Mouse (Mus musculus) liver, adult 2 months (tissue): ENCODE measurements around the gene Plcb3. TPM values are rescaled to one million over a fixed set of nuclear protein-coding genes. Genes with fewer than 3 reads are reported as not detected.

Experiments used
- DNase-seq: peaks from one replicate; pipeline ENCODE4 v3.0.0-alpha.2; 2011; ENCODE audit warnings: low read depth, low spot score; ENCODE audit errors: extremely low read depth
- H3K27ac ChIP-seq: fragments of 200-500 bp; replicated peaks from 2 replicates; pipeline ENCODE4 v1.5.1; 2012; ENCODE audit warnings: low read depth, mild to moderate bottlenecking, control low read depth, inconsistent platforms, low read length; ENCODE audit not compliant: insufficient read depth
- H3K27me3 ChIP-seq: fragments of 200-500 bp; 2 replicates; pipeline ENCODE4 v1.6.1; 2012; ENCODE audit warnings: mild to moderate bottlenecking, moderate library complexity, low read length, inconsistent platforms; ENCODE audit not compliant: control insufficient read depth, insufficient read depth
- H3K36me3 ChIP-seq: fragments of 200-500 bp; 2 replicates; pipeline ENCODE4 v1.6.1; 2012; ENCODE audit warnings: low read length, inconsistent platforms; ENCODE audit not compliant: control insufficient read depth, insufficient read depth
- H3K4me1 ChIP-seq: fragments of 200-500 bp; 2 replicates; pipeline ENCODE4 v1.6.1; 2011; ENCODE audit warnings: low read length; ENCODE audit not compliant: control insufficient read depth, insufficient read depth
- H3K4me3 ChIP-seq: fragments of 200-500 bp; 2 replicates; pipeline ENCODE4 v1.5.1; 2011; ENCODE audit warnings: low read depth, mild to moderate bottlenecking, control low read depth, low read length, moderate library complexity; ENCODE audit not compliant: insufficient read depth
- H3K79me2 ChIP-seq: fragments of 200-500 bp; 2 replicates; pipeline ENCODE4 v1.6.1; 2012; ENCODE audit warnings: inconsistent platforms, mild to moderate bottlenecking, low read length, moderate library complexity; ENCODE audit not compliant: control insufficient read depth, insufficient read depth
- H3K9ac ChIP-seq: fragments of 200-500 bp; 2 replicates; pipeline ENCODE4 v1.6.1; 2012; ENCODE audit warnings: low read depth, mild to moderate bottlenecking, control low read depth, inconsistent platforms, low read length
- CTCF ChIP-seq: fragments of 200-500 bp; IDR thresholded peaks from 2 replicates; pipeline ENCODE4 v1.5.1; 2011; ENCODE audit warnings: low read depth, low read length, control low read depth
- POLR2A ChIP-seq: fragments of 200-500 bp; IDR thresholded peaks from 2 replicates; pipeline ENCODE4 v1.6.1; 2011; ENCODE audit warnings: low read length, control low read depth; ENCODE audit not compliant: insufficient read depth; ENCODE audit errors: extremely low read depth
- WGBS: fragments of 180-500 bp; shearing (Covaris S2); methylation state at CpG from one replicate; pipeline ENCODE4 v1.1.7; 2018; 5-methylcytosine and 5-hydroxymethylcytosine counted together
- polyA plus RNA-seq: library from polyadenylated mRNA; depleted of rRNA; stranded (reverse); fragments of >200 nt; gene quantifications from 2 replicates; pipeline ENCODE4 v1.2.3, GENCODE M21; 2012
- total RNA-seq: library from RNA; depleted of rRNA; stranded (reverse); fragments of >200 nt; gene quantifications from 2 replicates; pipeline ENCODE4 v1.2.3, GENCODE M21; 2014

Plcb3 gene
- total and polyA plus RNA-seq, 2 experiments = 5.9 to 27.6 TPM

DNA sequence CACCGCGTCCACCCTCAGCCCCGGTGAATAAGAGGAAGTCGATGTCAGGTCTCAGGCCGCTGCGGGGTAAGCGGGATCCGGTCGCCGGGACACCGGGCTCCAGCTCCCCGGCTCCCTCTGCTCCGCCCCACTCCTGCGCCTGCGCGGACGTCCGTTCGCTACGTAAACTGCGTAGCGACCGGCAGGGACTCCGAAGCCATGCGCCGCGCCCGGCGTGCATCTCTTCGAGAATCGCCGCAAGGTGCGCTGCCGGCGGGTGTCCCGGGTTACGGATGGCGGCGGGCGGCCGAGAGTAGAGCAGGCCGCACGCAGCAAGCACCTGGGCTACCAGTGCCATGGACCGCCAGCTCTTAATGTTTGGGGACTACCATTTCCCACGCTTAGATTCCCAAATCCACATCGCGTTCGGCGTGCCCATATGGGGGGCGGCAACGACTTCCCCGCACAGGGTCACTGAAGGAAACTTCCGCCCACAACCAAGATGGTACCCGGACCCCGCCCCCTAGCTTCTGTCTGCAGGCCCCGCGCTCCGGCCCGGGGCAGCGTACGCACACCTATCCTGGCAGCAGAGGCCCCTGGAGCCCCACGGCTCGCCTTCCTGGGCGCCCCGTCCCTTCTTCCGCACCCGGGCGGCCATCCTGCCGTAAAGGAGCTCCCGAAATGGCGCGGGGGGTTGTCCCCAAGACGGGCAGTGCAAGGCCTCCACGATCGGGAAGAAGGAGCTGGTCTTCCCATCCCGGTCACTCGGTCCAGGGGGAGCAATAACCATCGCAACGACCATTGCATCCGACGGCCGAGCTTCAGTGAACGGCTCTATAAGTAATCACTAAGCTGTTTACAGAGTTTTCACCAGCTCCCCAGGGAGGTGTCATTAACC, 34.7 kb downstream of the Plcb3 start, which contains the start of gene Bad:
Gene Bad (plus strand): TSS at position 490 of the 877 bp plus-strand sequence.
- Histone ChIP-seq H3K36me3 (no peaks in the 10 kb centered on the region), H3K79me2 (peaks cover 8% of the 10 kb centered on the region), H3K4me1 (peaks cover 23% of the 10 kb centered on the region), H3K27ac (peak within 1 kb of the TSS; percentile 88), H3K27me3 (no peaks in the 10 kb centered on the region), H3K4me3 (peak within 1 kb of the TSS; percentile 85), H3K9ac (peak within 1 kb of the TSS; percentile 91)
- WGBS = under 1% methylated on average over 83 of the region's 83 CpGs
- TF ChIP-seq POLR2A (peak; percentile 34; the same call in 1 of the 2 replicates), CTCF (peak; percentile 2; the same call in 1 of the 2 replicates)
- DNase-seq = peak; percentile 75

DNA sequence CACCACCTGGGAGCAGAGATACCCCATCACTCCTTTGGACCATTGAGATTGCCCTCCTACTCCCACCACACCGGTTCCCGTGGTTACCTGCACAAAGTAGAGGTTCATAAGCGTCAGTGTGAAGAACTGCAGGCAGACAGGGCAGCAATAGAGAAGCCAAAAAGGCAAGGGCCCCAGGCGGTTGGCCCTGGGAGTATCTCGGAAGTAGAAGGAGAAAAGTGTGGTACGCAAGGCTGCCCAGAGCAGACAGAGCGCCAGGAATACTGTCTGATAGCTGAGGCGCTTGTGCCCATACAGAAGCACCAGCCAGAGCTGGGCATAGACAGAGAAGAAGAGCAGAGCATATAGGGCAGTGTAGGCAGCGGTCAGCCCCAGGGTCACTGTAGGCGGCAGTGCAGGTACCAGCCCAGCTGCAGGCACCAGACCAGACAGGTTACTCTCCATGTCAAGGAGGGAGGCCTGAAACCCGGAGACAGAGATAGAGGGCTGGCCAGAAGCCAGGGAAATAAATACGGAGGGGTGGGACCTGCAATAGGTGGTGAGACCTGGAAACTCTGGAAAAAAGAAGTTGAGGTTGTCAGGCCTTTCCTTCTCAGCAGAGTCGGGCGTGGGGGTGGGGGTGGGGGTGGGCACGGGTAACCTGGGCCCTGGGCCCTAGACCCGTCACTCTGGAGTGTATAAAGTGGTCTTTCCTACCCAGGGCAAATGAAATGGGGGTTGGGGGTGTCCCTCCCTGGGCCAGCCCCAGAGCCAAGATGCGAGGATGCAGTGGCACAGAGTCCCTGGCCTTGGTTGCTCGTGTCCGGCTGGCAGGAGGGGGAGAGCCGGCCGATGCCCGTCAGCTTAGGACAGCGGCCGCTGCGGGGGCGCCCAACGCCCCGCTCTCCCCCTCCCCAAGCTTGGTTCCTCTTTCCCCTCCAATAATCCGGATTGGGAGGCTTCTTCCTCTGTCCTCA, 35.6 kb downstream of the Plcb3 start:
- no peaks in the 10 kb centered on the region for H3K27me3 ChIP-seq
- peak overlapping the region; percentile 91 for H3K9ac ChIP-seq
- TF ChIP-seq POLR2A (no peak), CTCF (no peak)
- no peaks in the 10 kb centered on the region for H3K36me3 ChIP-seq
- peaks cover 8% of the 10 kb centered on the region for H3K79me2 ChIP-seq
- peak overlapping the region; percentile 85 for H3K4me3 ChIP-seq
- no peak for DNase-seq
- 25% methylated on average over 29 of the region's 29 CpGs for WGBS
- peak overlapping the region; percentile 68 for H3K27ac ChIP-seq
- peaks cover 23% of the 10 kb centered on the region for H3K4me1 ChIP-seq

DNA sequence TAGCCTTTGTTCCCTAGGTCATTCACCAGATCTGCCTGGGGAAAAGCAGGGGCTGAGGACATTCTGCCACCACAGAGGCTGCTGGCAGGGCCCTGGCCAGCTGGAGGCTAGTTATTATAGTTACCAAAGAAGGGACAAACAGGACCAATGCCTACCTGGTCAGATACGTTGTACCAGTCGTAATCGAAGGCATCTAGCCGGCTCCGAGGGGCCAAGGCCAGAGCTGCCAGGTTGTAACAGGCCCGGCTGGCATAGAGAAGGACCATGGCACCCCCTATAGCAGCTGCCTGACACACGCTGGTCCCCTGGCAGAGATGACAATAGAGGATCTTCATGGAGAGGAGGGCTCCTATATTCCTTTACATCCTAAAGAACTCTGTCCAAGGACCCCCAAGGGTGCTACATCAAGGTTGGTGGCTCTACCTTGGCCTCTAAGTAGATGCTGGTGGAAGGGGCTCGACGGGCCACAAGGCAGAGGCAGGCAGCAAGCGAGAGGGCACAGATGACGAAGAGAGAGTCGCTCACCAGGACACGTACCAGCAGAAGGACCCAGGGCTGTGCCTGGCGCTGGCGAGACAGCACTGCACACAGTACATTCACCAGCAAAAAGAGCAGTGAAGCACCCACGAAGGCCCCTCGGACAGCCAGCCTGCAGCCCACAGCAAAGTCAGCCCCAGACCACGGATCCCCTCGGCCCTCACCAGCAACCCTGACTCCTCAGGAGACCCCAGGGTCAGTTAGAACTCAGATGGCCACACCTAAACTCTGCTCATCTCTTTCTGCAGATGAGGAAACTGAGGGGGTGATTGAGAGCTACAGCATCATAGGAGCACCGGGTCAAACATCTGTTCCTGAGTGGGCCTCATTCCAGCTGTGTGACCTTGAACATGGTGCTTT, 36.9 kb downstream of the Plcb3 start:
- TF ChIP-seq POLR2A (no peak), CTCF (no peak)
- Histone ChIP-seq H3K4me1 (peaks cover 23% of the 10 kb centered on the region), H3K27ac (no peak overlapping the region), H3K9ac (no peak overlapping the region), H3K27me3 (peaks cover under 1% of the 10 kb centered on the region), H3K36me3 (no peaks in the 10 kb centered on the region), H3K79me2 (peaks cover 8% of the 10 kb centered on the region), H3K4me3 (no peak overlapping the region)
- DNase-seq = no peak
- WGBS = 90% methylated on average over 20 of the region's 20 CpGs

DNA sequence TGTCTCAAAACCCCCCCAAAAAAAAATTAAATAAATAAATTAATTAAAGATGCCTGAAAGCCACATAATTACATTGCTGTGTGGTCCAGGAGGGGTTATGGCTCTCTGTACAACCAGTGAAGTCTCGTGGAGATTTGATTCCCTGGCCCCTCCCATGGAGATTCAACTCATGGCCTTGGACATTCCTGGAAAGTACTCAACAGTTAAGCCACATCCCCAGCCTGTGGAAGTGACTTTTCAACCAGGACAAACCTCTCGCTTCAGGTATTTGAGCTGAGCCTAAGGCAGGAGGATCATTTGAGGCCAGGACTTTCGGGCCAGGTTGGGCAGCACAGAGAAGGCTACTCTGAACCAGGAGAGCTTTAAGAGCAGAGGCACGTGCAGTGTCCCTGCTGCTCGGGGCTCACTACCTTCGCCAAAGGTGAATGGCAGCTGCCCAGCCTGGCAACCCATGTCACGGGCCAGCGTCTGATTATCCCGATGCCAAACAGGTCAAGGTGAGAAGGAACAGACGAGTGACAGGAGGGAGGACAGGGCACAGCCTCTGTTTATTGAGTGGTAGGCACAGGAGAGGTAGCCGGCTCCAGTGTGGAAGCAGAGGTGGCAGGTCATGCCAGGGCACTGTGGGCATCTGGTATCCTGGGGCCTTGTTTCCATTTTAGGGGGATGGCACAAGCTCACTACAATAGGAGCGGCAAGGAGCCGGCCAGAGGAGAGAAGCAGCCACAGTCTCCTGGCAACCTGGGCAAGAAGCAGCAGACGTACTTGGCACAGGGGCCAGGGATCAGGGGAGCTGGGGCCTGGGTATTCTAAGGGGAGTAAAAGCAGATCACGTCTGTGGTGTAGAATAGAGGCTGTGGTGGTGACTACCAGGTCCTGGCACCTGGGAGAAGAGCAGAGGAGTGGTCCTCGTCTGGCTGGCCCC, 38.5 kb downstream of the Plcb3 start:
- TF ChIP-seq POLR2A (no peak), CTCF (no peak)
- Histone ChIP-seq H3K79me2 (peaks cover 4% of the 10 kb centered on the region), H3K27me3 (peaks cover 10% of the 10 kb centered on the region), H3K9ac (no peak overlapping the region), H3K4me1 (peaks cover 21% of the 10 kb centered on the region), H3K36me3 (no peaks in the 10 kb centered on the region), H3K4me3 (no peak overlapping the region), H3K27ac (peak overlapping the region; percentile 52)
- DNase-seq = peak; percentile 90
- 30% methylated on average over 16 of the region's 16 CpGs for WGBS
